In the genomic region with DNA sequence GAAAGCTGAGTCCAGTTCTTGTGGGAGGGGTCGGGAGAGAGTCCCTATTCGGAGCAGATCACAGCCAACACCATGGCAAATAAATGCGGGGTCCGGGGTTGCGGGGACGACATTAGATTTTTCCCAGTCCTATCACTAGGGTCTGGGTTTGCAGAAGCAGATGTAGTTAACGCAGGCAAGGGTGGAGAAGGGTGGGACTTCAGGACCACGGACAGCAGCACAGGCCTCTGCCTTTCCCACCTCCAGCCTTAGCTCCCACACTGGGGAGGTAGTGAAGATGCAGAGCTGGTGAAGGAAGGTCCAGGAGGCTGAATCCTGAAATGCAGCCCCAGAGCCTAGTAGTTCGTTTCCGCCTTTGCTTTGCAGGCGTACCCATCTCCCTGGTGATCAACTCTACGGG, we compare ENCODE assay signal across 8 mouse cellular contexts. TPM values are rescaled to one million over a fixed set of nuclear protein-coding genes. Genes with fewer than 3 reads are reported as not detected.
DNase-seq lines count a peak whose midpoint lies in the region; ATAC-seq lines count a peak whose summit lies in the region.
"Had no signal": no experiment of that assay in that cellular context is flagged by ENCODE, and none has a peak within 500 bp of the region (broad histone marks: within the 10 kb centered on the region; RNA-seq: fewer than 3 reads in every experiment).

No protein-coding gene starts in this region.

- no peak for ATAC-seq in midbrain, embryonic 16.5 days

- WGBS in midbrain, embryonic 10.5 days, result 37% methylated on average over 12 of the region's 12 CpGs
- 34% methylated on average over 12 of the region's 12 CpGs for WGBS in midbrain, embryonic 16.5 days

- no peak overlapping the region for H3K4me2 ChIP-seq in midbrain, embryonic 16.5 days (ENCODE audit: low read length)

- no peaks in the 10 kb centered on the region for H3K36me3 ChIP-seq in midbrain, embryonic 10.5 days
- H3K36me3 ChIP-seq in midbrain, embryonic 16.5 days (ENCODE audit: control insufficient read depth, insufficient read depth, low read length), result no peaks in the 10 kb centered on the region

- peak; percentile 38 for DNase-seq in midbrain, embryonic 10.5 days (ENCODE audit: low spot score)
- DNase-seq in adrenal gland, postnatal 14 days, result peak; percentile 73
- peak; percentile 64 to 68 for DNase-seq in kidney, postnatal 25 days
- DNase-seq in retina, postnatal 1 day, result peak; percentile 56
- no peak for DNase-seq in left cerebral cortex, postnatal 14 days (ENCODE audit: low spot score in 2 of 2)
- no peak for DNase-seq in spleen, postnatal 36 days (ENCODE audit: low spot score in 2 of 2)

- intact Hi-C loops in left cerebral cortex, postnatal 14 days (cut with DNase I), result no loop called here

- H3K27me3 ChIP-seq in midbrain, embryonic 10.5 days (ENCODE audit: low read depth, poor library complexity, severe bottlenecking), result no peaks in the 10 kb centered on the region
- H3K27me3 ChIP-seq in midbrain, embryonic 16.5 days (ENCODE audit: control insufficient read depth, insufficient read depth, low read depth, low read length), result no peaks in the 10 kb centered on the region

- no peak overlapping the region for H3K27ac ChIP-seq in midbrain, embryonic 10.5 days (replicated peaks)
- H3K27ac ChIP-seq in midbrain, embryonic 16.5 days (ENCODE audit: low read length), result no peak overlapping the region

- H3K9ac ChIP-seq in midbrain, embryonic 16.5 days (ENCODE audit: low read depth, low read length), result no peak overlapping the region

- H3K4me3 ChIP-seq in midbrain, embryonic 10.5 days, result no peak overlapping the region
- no peak overlapping the region for H3K4me3 ChIP-seq in midbrain, embryonic 16.5 days (ENCODE audit: low read depth, low read length)
- H3K4me3 ChIP-seq: erythroblast, embryonic 14.5 days had no signal

- H3K4me1 ChIP-seq in midbrain, embryonic 10.5 days, result no peaks in the 10 kb centered on the region
- H3K4me1 ChIP-seq in midbrain, embryonic 16.5 days (ENCODE audit: control insufficient read depth, insufficient read depth, low read length), result no peaks in the 10 kb centered on the region

- H3K9me3 ChIP-seq in midbrain, embryonic 10.5 days (replicated peaks), result no peaks in the 10 kb centered on the region
- no peaks in the 10 kb centered on the region for H3K9me3 ChIP-seq in midbrain, embryonic 16.5 days (replicated peaks; ENCODE audit: control insufficient read depth, low read length, poor library complexity, severe bottlenecking)

RNA-seq across cellular contexts. Expression of a gene that starts 31.9 kb away (rescaled TPM):
- polyA plus RNA-seq in midbrain, embryonic 10.5 days (2016; fragmentation: Nextera tagmentation; extraction: Ambion mirVana), result 0.06 TPM in 1 of 2 replicates, not detected in the other
- polyA plus RNA-seq in midbrain, embryonic 16.5 days (2015; fragmentation: Nextera tagmentation; extraction: Ambion mirVana), result 0.16 and 0.18 TPM in 2 replicates
- total RNA-seq in adrenal gland, postnatal 14 days (2021), result 4.3 and 5.8 TPM in 2 replicates
- under 1 TPM; 0.32 to 0.62 TPM for total RNA-seq in left cerebral cortex, postnatal 14 days (2021)
- polyA plus RNA-seq: erythroblast, embryonic 14.5 days had no signal

Comparison
In these comparisons a context has a peak if more than half of its experiments do, and no peak if none do; other contexts are left out.
1. DNase-seq: peak in midbrain, embryonic 10.5 days (single experiment), adrenal gland, postnatal 14 days (single experiment), kidney, postnatal 25 days (2 of 2) and retina, postnatal 1 day (single experiment); none in left cerebral cortex, postnatal 14 days (0 of 2) and spleen, postnatal 36 days (0 of 2).